In the genomic region with DNA sequence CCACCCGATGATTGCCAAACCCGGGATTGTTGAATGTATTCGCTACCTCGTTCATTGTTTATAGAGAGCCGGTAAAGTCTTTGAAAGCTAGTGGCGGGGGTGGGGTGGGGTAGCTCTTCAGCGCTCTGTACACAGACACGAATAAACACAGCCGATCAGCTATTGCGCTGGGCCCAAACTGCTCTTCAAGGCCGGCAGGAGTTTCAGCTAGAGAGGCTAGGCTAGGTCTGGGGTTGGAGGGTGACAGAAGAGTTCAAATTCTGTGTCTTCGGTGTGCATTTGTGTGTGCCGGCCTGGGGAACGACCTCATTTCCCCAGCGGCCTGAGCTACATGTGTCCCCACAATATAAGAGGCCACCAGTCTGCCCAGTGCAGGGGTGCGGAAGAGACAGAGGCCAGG, we compare ENCODE assay signal across 17 mouse cellular contexts. TPM values are rescaled to one million over a fixed set of nuclear protein-coding genes. Genes with fewer than 3 reads are reported as not detected.
DNase-seq lines count a peak whose midpoint lies in the region; ATAC-seq and TF ChIP-seq lines count a peak whose summit lies in the region.
"Had no signal": no experiment of that assay in that cellular context is flagged by ENCODE, and none has a peak within 500 bp of the region (broad histone marks: within the 10 kb centered on the region; RNA-seq: fewer than 3 reads in every experiment).

No protein-coding gene starts in this region.

- no peak for TF ChIP-seq EP300 in stomach, postnatal 0 days (optimal IDR thresholded peaks at IDR 0.05)

- 1% methylated on average over 16 of the region's 16 CpGs for WGBS in intestine, embryonic 14.5 days
- WGBS in intestine, embryonic 16.5 days, result 2% methylated on average over 16 of the region's 16 CpGs
- WGBS in stomach, embryonic 14.5 days, result 1% methylated on average over 16 of the region's 16 CpGs
- 2% methylated on average over 16 of the region's 16 CpGs for WGBS in stomach, postnatal 0 days
- WGBS in heart, embryonic 14.5 days, result 7% methylated on average over 16 of the region's 16 CpGs

- H3K4me1 ChIP-seq in intestine, embryonic 14.5 days (replicated peaks; ENCODE audit: control insufficient read depth, insufficient read depth, low read length), result peaks cover 6% of the 10 kb centered on the region; the same call in 1 of the 2 replicates
- H3K4me1 ChIP-seq in intestine, embryonic 16.5 days (ENCODE audit: control insufficient read depth, insufficient read depth, low read length), result no peaks in the 10 kb centered on the region; the same call in 1 of the 2 replicates
- H3K4me1 ChIP-seq in stomach, embryonic 14.5 days (ENCODE audit: control insufficient read depth, insufficient read depth, low read length), result peaks cover 3% of the 10 kb centered on the region; the same call in 1 of the 2 replicates
- H3K4me1 ChIP-seq in stomach, postnatal 0 days (replicated peaks; ENCODE audit: control insufficient read depth, insufficient read depth), result no peaks in the 10 kb centered on the region
- H3K4me1 ChIP-seq in heart, embryonic 14.5 days (ENCODE audit: control insufficient read depth in 2 of 2, insufficient read depth in 2 of 2, low read length in 2 of 2), result peaks cover 23 to 32% of the 10 kb centered on the region in 2 experiments

- no peak overlapping the region for H3K4me3 ChIP-seq in intestine, embryonic 14.5 days (ENCODE audit: low read depth, low read length)
- H3K4me3 ChIP-seq in intestine, embryonic 16.5 days (ENCODE audit: low read length), result no peak overlapping the region
- no peak overlapping the region for H3K4me3 ChIP-seq in stomach, embryonic 14.5 days (ENCODE audit: low read depth, low read length)
- H3K4me3 ChIP-seq in stomach, postnatal 0 days (ENCODE audit: low read depth, low read length), result no peak overlapping the region
- H3K4me3 ChIP-seq in heart, embryonic 14.5 days (ENCODE audit: control insufficient read depth in 1 of 2, insufficient read depth in 1 of 2, low read depth in 1 of 2, low read length in 2 of 2), result peak overlapping the region; percentile 41 to 65
- H3K4me3 ChIP-seq: embryonic facial prominence, embryonic 15.5 days; kidney, embryonic 15.5 days had no signal

- 0 out of 2 replicates have a peak overlapping the region, but pooled peaks have one; percentile 20 for H3K4me2 ChIP-seq in intestine, embryonic 14.5 days (ENCODE audit: low read length)
- H3K4me2 ChIP-seq in intestine, embryonic 16.5 days (ENCODE audit: low read depth, low read length), result no peak overlapping the region
- 0 out of 2 replicates have a peak overlapping the region, but pooled peaks have one; percentile 5 for H3K4me2 ChIP-seq in stomach, embryonic 14.5 days (replicated peaks; ENCODE audit: low read depth, low read length)
- no peak overlapping the region for H3K4me2 ChIP-seq in stomach, postnatal 0 days (replicated peaks; ENCODE audit: low read depth)
- peak overlapping the region; percentile 66 for H3K4me2 ChIP-seq in heart, embryonic 14.5 days (ENCODE audit: low read length)
- H3K4me2 ChIP-seq: kidney, embryonic 15.5 days had no signal

- DNase-seq in intestine, embryonic 14.5 days (ENCODE audit: low spot score), result no peak
- no peak for DNase-seq in stomach, postnatal 0 days (ENCODE audit: low spot score)
- peak; percentile 13 for DNase-seq in yolk sac, embryonic 10.5 days (ENCODE audit: low spot score)
- no peak for DNase-seq in ovary, postnatal 14 days (ENCODE audit: low spot score)
- DNase-seq in frontal cortex, adult 2 months (ENCODE audit: extremely low spot score in 1 of 2, low spot score in 1 of 2), result no peak
- DNase-seq: adrenal gland, postnatal 36 days; cerebellum, adult 11-12 months; forebrain, postnatal 0 days; layer of hippocampus, adult 9-11 months had no signal

- H3K36me3 ChIP-seq in intestine, embryonic 14.5 days (ENCODE audit: control insufficient read depth, insufficient read depth, low read length), result no peaks in the 10 kb centered on the region
- no peaks in the 10 kb centered on the region for H3K36me3 ChIP-seq in intestine, embryonic 16.5 days (ENCODE audit: control insufficient read depth, insufficient read depth, low read length)
- no peaks in the 10 kb centered on the region for H3K36me3 ChIP-seq in stomach, embryonic 14.5 days (ENCODE audit: control insufficient read depth, insufficient read depth, low read length)
- H3K36me3 ChIP-seq in stomach, postnatal 0 days (ENCODE audit: control insufficient read depth, insufficient read depth, low read length), result no peaks in the 10 kb centered on the region
- H3K36me3 ChIP-seq in heart, embryonic 14.5 days (ENCODE audit: control insufficient read depth, insufficient read depth, low read length), result peaks cover 20% of the 10 kb centered on the region
- H3K36me3 ChIP-seq: embryonic facial prominence, embryonic 15.5 days; kidney, embryonic 15.5 days had no signal

- no peak overlapping the region for H3K9ac ChIP-seq in intestine, embryonic 14.5 days (ENCODE audit: low read length)
- H3K9ac ChIP-seq in intestine, embryonic 16.5 days (ENCODE audit: low read depth, low read length), result no peak overlapping the region
- no peak overlapping the region for H3K9ac ChIP-seq in stomach, embryonic 14.5 days (replicated peaks; ENCODE audit: low read depth, low read length)
- no peak overlapping the region for H3K9ac ChIP-seq in stomach, postnatal 0 days (ENCODE audit: low read length)
- peak overlapping the region; percentile 89 for H3K9ac ChIP-seq in heart, embryonic 14.5 days (ENCODE audit: low read length)
- H3K9ac ChIP-seq: embryonic facial prominence, embryonic 15.5 days; forebrain, postnatal 0 days; kidney, embryonic 15.5 days; liver, embryonic 14.5 days had no signal

- H3K9me3 ChIP-seq in intestine, embryonic 14.5 days (ENCODE audit: control insufficient read depth, low read length), result no peaks in the 10 kb centered on the region
- no peaks in the 10 kb centered on the region for H3K9me3 ChIP-seq in intestine, embryonic 16.5 days (ENCODE audit: control insufficient read depth, low read length)
- H3K9me3 ChIP-seq in stomach, embryonic 14.5 days (ENCODE audit: control insufficient read depth, low read depth, low read length), result no peaks in the 10 kb centered on the region
- no peaks in the 10 kb centered on the region for H3K9me3 ChIP-seq in stomach, postnatal 0 days (ENCODE audit: control insufficient read depth, low read length)
- H3K9me3 ChIP-seq in heart, embryonic 14.5 days (ENCODE audit: control insufficient read depth, low read length), result no peaks in the 10 kb centered on the region
- H3K9me3 ChIP-seq: embryonic facial prominence, embryonic 15.5 days; kidney, embryonic 15.5 days had no signal

- peaks cover 99% of the 10 kb centered on the region for H3K27me3 ChIP-seq in intestine, embryonic 14.5 days (replicated peaks; ENCODE audit: control insufficient read depth, insufficient read depth, low read length)
- H3K27me3 ChIP-seq in intestine, embryonic 16.5 days (replicated peaks; ENCODE audit: control insufficient read depth, insufficient read depth, low read length), result peaks cover 88% of the 10 kb centered on the region
- H3K27me3 ChIP-seq in stomach, embryonic 14.5 days (ENCODE audit: control insufficient read depth, insufficient read depth, low read length), result peaks cover 75% of the 10 kb centered on the region
- peaks cover 22% of the 10 kb centered on the region; the same call in 1 of the 2 replicates for H3K27me3 ChIP-seq in stomach, postnatal 0 days (ENCODE audit: control insufficient read depth, insufficient read depth, low read length)
- peaks cover 12% of the 10 kb centered on the region for H3K27me3 ChIP-seq in heart, embryonic 14.5 days (ENCODE audit: control insufficient read depth, insufficient read depth, low read length)

- H3K27ac ChIP-seq in intestine, embryonic 14.5 days (ENCODE audit: low read depth), result no peak overlapping the region
- no peak overlapping the region for H3K27ac ChIP-seq in intestine, embryonic 16.5 days (ENCODE audit: low read length)
- H3K27ac ChIP-seq in stomach, embryonic 14.5 days (ENCODE audit: low read length), result no peak overlapping the region
- H3K27ac ChIP-seq in stomach, postnatal 0 days (replicated peaks), result no peak overlapping the region
- H3K27ac ChIP-seq in heart, embryonic 14.5 days (replicated peaks in 1 of 2; ENCODE audit: control insufficient read depth in 1 of 2, insufficient read depth in 1 of 2, low read depth in 2 of 2, low read length in 2 of 2), result peak overlapping the region; percentile 64 to 90
- H3K27ac ChIP-seq: embryonic facial prominence, embryonic 15.5 days; kidney, embryonic 15.5 days; liver, embryonic 14.5 days had no signal

- no peak for TF ChIP-seq CTCF in stomach, postnatal 0 days (IDR thresholded peaks at IDR 0.05; ENCODE audit: low read depth)

- ATAC-seq in intestine, embryonic 14.5 days (replicated peaks; ENCODE audit: low FRiP score, low TSS enrichment, low read depth), result no peak
- ATAC-seq in intestine, embryonic 16.5 days, result no peak
- ATAC-seq in stomach, embryonic 14.5 days (ENCODE audit: insufficient number of reproducible peaks, insufficient read depth, low FRiP score, low read depth), result no peak
- ATAC-seq in stomach, postnatal 0 days (ENCODE audit: low FRiP score, low TSS enrichment), result no peak
- ATAC-seq in heart, embryonic 14.5 days (ENCODE audit: insufficient number of reproducible peaks, insufficient read depth, low FRiP score, low read depth), result no peak
- ATAC-seq: CD4-positive, CD25-positive, alpha-beta regulatory T cell, adult 4 months; forebrain, postnatal 0 days; hindbrain, embryonic 16.5 days had no signal

RNA-seq across cellular contexts. Expression of gene Tbx5, which starts 6.7 kb away (rescaled TPM):
- polyA plus RNA-seq in intestine, embryonic 14.5 days (2014; fragmentation: Nextera tagmentation; extraction: Ambion mirVana), result not detected in 2 replicates
- polyA plus RNA-seq in intestine, embryonic 16.5 days (2015; fragmentation: Nextera tagmentation; extraction: Ambion mirVana), result not detected in 2 replicates
- polyA plus RNA-seq in stomach, embryonic 14.5 days (2014; fragmentation: Nextera tagmentation; extraction: Ambion mirVana), result 0.38 and 0.41 TPM in 2 replicates
- polyA plus RNA-seq in stomach, postnatal 0 days (2015; fragmentation: Nextera tagmentation; extraction: Ambion mirVana), result 0.05 and 0.27 TPM in 2 replicates
- 33.1 and 39.2 TPM in 2 replicates for polyA plus RNA-seq in heart, embryonic 14.5 days (2014; fragmentation: Nextera tagmentation; extraction: Ambion mirVana)
- not detected in 2 replicates for polyA plus RNA-seq in frontal cortex, adult 2 months (2012; rRNA removed)
- polyA plus RNA-seq: CD4-positive, CD25-positive, alpha-beta regulatory T cell, adult 4 months; forebrain, postnatal 0 days had no signal

Comparison
In these comparisons a context has a peak if more than half of its experiments do, and no peak if none do; other contexts are left out.
1. H3K4me2 ChIP-seq: peak in intestine, embryonic 14.5 days (single experiment), stomach, embryonic 14.5 days (single experiment) and heart, embryonic 14.5 days (single experiment); none in intestine, embryonic 16.5 days (single experiment) and stomach, postnatal 0 days (single experiment).
2. H3K27ac ChIP-seq: peak in heart, embryonic 14.5 days (2 of 2); none in intestine, embryonic 14.5 days (single experiment), intestine, embryonic 16.5 days (single experiment), stomach, embryonic 14.5 days (single experiment) and stomach, postnatal 0 days (single experiment).
3. H3K4me3 ChIP-seq: peak in heart, embryonic 14.5 days (2 of 2); none in intestine, embryonic 14.5 days (single experiment), intestine, embryonic 16.5 days (single experiment), stomach, embryonic 14.5 days (single experiment) and stomach, postnatal 0 days (single experiment).
4. RNA of gene Tbx5, which starts 6.7 kb away (polyA plus RNA-seq): 33.1 to 39.2 TPM in heart, embryonic 14.5 days; 0.38 to 0.41 TPM in stomach, embryonic 14.5 days, 0.05 to 0.27 TPM in stomach, postnatal 0 days, not detected in intestine, embryonic 14.5 days, not detected in intestine, embryonic 16.5 days and not detected in frontal cortex, adult 2 months; every median in the first group is over 10 times any median in the second.